Mouse (Mus musculus): ENCODE data around the gene Rbm3. TPM values are rescaled to one million over a fixed set of nuclear protein-coding genes. Genes with fewer than 3 reads are reported as not detected.
"Not testable (repeated sequence)": the region's sequence is repeated elsewhere in the genome, so short reads cannot be mapped to it uniquely, and the experiment has no call there.

Gene Rbm3
- polyA plus RNA-seq, 1 experiment, result 276 TPM

- H3K27me3 ChIP-seq (ENCODE audit: control insufficient read depth, insufficient read depth, low read length), result no peaks in the 10 kb centered on the region
- H3K4me3 ChIP-seq (replicated peaks; ENCODE audit: insufficient read depth, low read depth, low read length), result no peak overlapping the region
- peak; percentile 59 to 83 for DNase-seq
- H3K4me1 ChIP-seq (ENCODE audit: control insufficient read depth, insufficient read depth, low read length), result peaks cover 8% of the 10 kb centered on the region
- WGBS, result 23% methylated on average over 6 of the region's 6 CpGs
- H3K27ac ChIP-seq (ENCODE audit: insufficient read depth, low read length), result peak overlapping the region; percentile 94
- TF ChIP-seq POLR2A (IDR thresholded peaks at IDR 0.05; ENCODE audit: borderline replicate concordance, insufficient read depth, low read length) (no peak), CTCF (IDR thresholded peaks at IDR 0.05; ENCODE audit: borderline replicate concordance, insufficient read depth, low read depth, low read length) (no peak)
Measured at GRCm38 (mm10) chrX:8123821-8124470, 21.7 kb downstream of the Rbm3 start.

- Histone ChIP-seq H3K27ac (ENCODE audit: insufficient read depth, low read length) (no peak overlapping the region), H3K4me3 (replicated peaks; ENCODE audit: insufficient read depth, low read depth, low read length) (no peak overlapping the region), H3K4me1 (ENCODE audit: control insufficient read depth, insufficient read depth, low read length) (no peaks in the 10 kb centered on the region), H3K27me3 (ENCODE audit: control insufficient read depth, insufficient read depth, low read length) (no peaks in the 10 kb centered on the region)
- DNase-seq, result no peak
- TF ChIP-seq POLR2A (IDR thresholded peaks at IDR 0.05; ENCODE audit: borderline replicate concordance, insufficient read depth, low read length) (no peak), CTCF (IDR thresholded peaks at IDR 0.05; ENCODE audit: borderline replicate concordance, insufficient read depth, low read depth, low read length) (no peak)
Measured at GRCm38 (mm10) chrX:8117264-8117663, 28.4 kb downstream of the Rbm3 start.

GRCm38 (mm10) chrX:8115275-8115674 lies 30.4 kb downstream of the Rbm3 start:
- WGBS, result 56% methylated on average over 4 of the region's 4 CpGs
- Histone ChIP-seq H3K4me3 (replicated peaks; ENCODE audit: insufficient read depth, low read depth, low read length) (no peak overlapping the region), H3K4me1 (ENCODE audit: control insufficient read depth, insufficient read depth, low read length) (no peaks in the 10 kb centered on the region), H3K27ac (ENCODE audit: insufficient read depth, low read length) (no peak overlapping the region), H3K27me3 (ENCODE audit: control insufficient read depth, insufficient read depth, low read length) (no peaks in the 10 kb centered on the region)
- no peak for TF ChIP-seq POLR2A (IDR thresholded peaks at IDR 0.05; ENCODE audit: borderline replicate concordance, insufficient read depth, low read length)
- no peak for TF ChIP-seq CTCF (IDR thresholded peaks at IDR 0.05; ENCODE audit: borderline replicate concordance, insufficient read depth, low read depth, low read length)
- DNase-seq, result no peak

GRCm38 (mm10) chrX:8105019-8105418 lies 40.7 kb downstream of the Rbm3 start:
- TF ChIP-seq POLR2A (IDR thresholded peaks at IDR 0.05; ENCODE audit: borderline replicate concordance, insufficient read depth, low read length) (no peak), CTCF (IDR thresholded peaks at IDR 0.05; ENCODE audit: borderline replicate concordance, insufficient read depth, low read depth, low read length) (no peak)
- no peaks in the 10 kb centered on the region for H3K4me1 ChIP-seq (ENCODE audit: control insufficient read depth, insufficient read depth, low read length)
- no peaks in the 10 kb centered on the region for H3K27me3 ChIP-seq (ENCODE audit: control insufficient read depth, insufficient read depth, low read length)
- no peak overlapping the region for H3K4me3 ChIP-seq (replicated peaks; ENCODE audit: insufficient read depth, low read depth, low read length)
- H3K27ac ChIP-seq (ENCODE audit: insufficient read depth, low read length), result no peak overlapping the region
- 92% methylated on average over 3 of the region's 3 CpGs for WGBS
- DNase-seq, result no peak

GRCm38 (mm10) chrX:8102213-8102668 lies 43.4 kb downstream of the Rbm3 start:
- no peaks in the 10 kb centered on the region for H3K4me1 ChIP-seq (ENCODE audit: control insufficient read depth, insufficient read depth, low read length)

GRCm38 (mm10) chrX:8101017-8101416 lies 44.7 kb downstream of the Rbm3 start:
- TF ChIP-seq POLR2A (IDR thresholded peaks at IDR 0.05; ENCODE audit: borderline replicate concordance, insufficient read depth, low read length) (no peak), CTCF (IDR thresholded peaks at IDR 0.05; ENCODE audit: borderline replicate concordance, insufficient read depth, low read depth, low read length) (peak; percentile 7; the same call in 1 of the 2 replicates)
- H3K4me1 ChIP-seq (ENCODE audit: control insufficient read depth, insufficient read depth, low read length), result no peaks in the 10 kb centered on the region
- H3K4me3 ChIP-seq (replicated peaks; ENCODE audit: insufficient read depth, low read depth, low read length), result no peak overlapping the region
- DNase-seq, result no peak
- WGBS, result 24% methylated on average over 3 of the region's 3 CpGs
- no peaks in the 10 kb centered on the region for H3K27me3 ChIP-seq (ENCODE audit: control insufficient read depth, insufficient read depth, low read length)
- H3K27ac ChIP-seq (ENCODE audit: insufficient read depth, low read length), result no peak overlapping the region

More at GRCm38 (mm10) chrX:8102213-8102668, 43.4 kb downstream of the Rbm3 start:
- Histone ChIP-seq H3K4me3 (replicated peaks; ENCODE audit: insufficient read depth, low read depth, low read length) (no peak overlapping the region), H3K27me3 (ENCODE audit: control insufficient read depth, insufficient read depth, low read length) (no peaks in the 10 kb centered on the region), H3K27ac (ENCODE audit: insufficient read depth, low read length) (no peak overlapping the region)
- no peak for DNase-seq
- 66% methylated on average over 7 of the region's 7 CpGs for WGBS
- TF ChIP-seq POLR2A (IDR thresholded peaks at IDR 0.05; ENCODE audit: borderline replicate concordance, insufficient read depth, low read length) (no peak), CTCF (IDR thresholded peaks at IDR 0.05; ENCODE audit: borderline replicate concordance, insufficient read depth, low read depth, low read length) (no peak)

- no peak overlapping the region for H3K4me3 ChIP-seq (replicated peaks; ENCODE audit: insufficient read depth, low read depth, low read length)
- DNase-seq, result no peak
- TF ChIP-seq CTCF (IDR thresholded peaks at IDR 0.05; ENCODE audit: borderline replicate concordance, insufficient read depth, low read depth, low read length), result no peak
- no peak for TF ChIP-seq POLR2A (IDR thresholded peaks at IDR 0.05; ENCODE audit: borderline replicate concordance, insufficient read depth, low read length)
- WGBS, result 59% methylated on average over 4 of the region's 4 CpGs
- H3K27me3 ChIP-seq (ENCODE audit: control insufficient read depth, insufficient read depth, low read length), result no peaks in the 10 kb centered on the region; the same call in 1 of the 2 replicates
- no peaks in the 10 kb centered on the region for H3K4me1 ChIP-seq (ENCODE audit: control insufficient read depth, insufficient read depth, low read length)
- H3K27ac ChIP-seq (ENCODE audit: insufficient read depth, low read length), result no peak overlapping the region
Measured at GRCm38 (mm10) chrX:8099435-8099834, 46.2 kb downstream of the Rbm3 start.

- Histone ChIP-seq H3K27me3 (ENCODE audit: control insufficient read depth, insufficient read depth, low read length) (no peaks in the 10 kb centered on the region; the same call in 1 of the 2 replicates), H3K27ac (ENCODE audit: insufficient read depth, low read length) (peak overlapping the region; percentile 81), H3K4me3 (replicated peaks; ENCODE audit: insufficient read depth, low read depth, low read length) (peak overlapping the region; percentile 43), H3K4me1 (ENCODE audit: control insufficient read depth, insufficient read depth, low read length) (no peaks in the 10 kb centered on the region)
- TF ChIP-seq POLR2A (IDR thresholded peaks at IDR 0.05; ENCODE audit: borderline replicate concordance, insufficient read depth, low read length) (peak; percentile 14; the same call in 1 of the 2 replicates), CTCF (IDR thresholded peaks at IDR 0.05; ENCODE audit: borderline replicate concordance, insufficient read depth, low read depth, low read length) (no peak)
- WGBS, result 7% methylated on average over 19 of the region's 19 CpGs
- DNase-seq, result peak; percentile 97 to 98
Measured at GRCm38 (mm10) chrX:8096787-8097242, 48.9 kb downstream of the Rbm3 start.

GRCm38 (mm10) chrX:8096068-8096786 lies 49.5 kb downstream of the Rbm3 start:
- H3K4me3 ChIP-seq (replicated peaks; ENCODE audit: insufficient read depth, low read depth, low read length), result peak overlapping the region; percentile 64
- not testable (repeated sequence) for H3K27me3 ChIP-seq (ENCODE audit: control insufficient read depth, insufficient read depth, low read length); H3K4me1 ChIP-seq (ENCODE audit: control insufficient read depth, insufficient read depth, low read length)
- DNase-seq, result peak; percentile 84 to 95
- peak overlapping the region; percentile 81 for H3K27ac ChIP-seq (ENCODE audit: insufficient read depth, low read length)
- 0% methylated on average over 3 of the region's 48 CpGs for WGBS
